Mouse (Mus musculus): Measurements from ENCODE around the gene Trpt1.

- TF ChIP-seq MYOD1 (IDR thresholded peaks at IDR 0.05; ENCODE audit: control insufficient read depth, insufficient read length, low read depth) (no peak), USF1 (IDR thresholded peaks at IDR 0.05; ENCODE audit: low read depth) (no peak), CTCF (IDR thresholded peaks at IDR 0.05; ENCODE audit: control insufficient read depth, insufficient read depth, insufficient read length) (no peak), MAX (IDR thresholded peaks at IDR 0.05) (no peak), MYOG (IDR thresholded peaks at IDR 0.05; ENCODE audit: control insufficient read depth, extremely low read depth, insufficient read length) (no peak)
Measured at GRCm38 (mm10) chr19:6981465-6981864, 14.5 kb upstream of the Trpt1 start.
